Mouse (Mus musculus) embryonic facial prominence, embryonic 14.5 days (tissue): ENCODE data around the gene Acsl1. TPM values are rescaled to one million over a fixed set of nuclear protein-coding genes. Genes with fewer than 3 reads are reported as not detected.

Experiments used
- ATAC-seq: fragments of 200-750 bp; cut with Nextera tagmentation; 2 replicates; pipeline ENCODE4 v1.8.0; 2017; ENCODE audit warnings: low read depth, moderate number of reproducible peaks, moderate TSS enrichment
- DNase-seq: peaks from one replicate; pipeline ENCODE4 v3.0.0-alpha.2; 2015; ENCODE audit warnings: low spot score
- H3K27ac ChIP-seq: fragments of 300-500 bp; sonication (generic); replicated peaks from 2 replicates; pipeline ENCODE4 v1.5.1; 2014; ENCODE audit warnings: low read depth, mild to moderate bottlenecking, low read length, moderate library complexity
- H3K27me3 ChIP-seq: fragments of 300-500 bp; sonication (generic); replicated peaks from 2 replicates; pipeline ENCODE4 v1.6.1; 2014; ENCODE audit warnings: low read length; ENCODE audit not compliant: control insufficient read depth, insufficient read depth
- H3K36me3 ChIP-seq: fragments of 300-500 bp; sonication (generic); 2 replicates; pipeline ENCODE4 v1.6.1; 2014; ENCODE audit warnings: low read length, mixed read lengths; ENCODE audit not compliant: control insufficient read depth, insufficient read depth
- H3K4me1 ChIP-seq: fragments of 300-500 bp; sonication (generic); 2 replicates; pipeline ENCODE4 v1.6.1; 2014; ENCODE audit warnings: antibody characterized with exemption, low read length; ENCODE audit not compliant: control insufficient read depth, insufficient read depth
- H3K4me2 ChIP-seq: fragments of 300-500 bp; sonication (generic); 2 replicates; pipeline ENCODE4 v1.6.1; 2014; ENCODE audit warnings: low read depth, mild to moderate bottlenecking, low read length, moderate library complexity, mixed read lengths
- H3K4me3 ChIP-seq: fragments of 300-500 bp; sonication (generic); 2 replicates; pipeline ENCODE4 v1.5.1; 2014; ENCODE audit warnings: low read depth, mild to moderate bottlenecking, low read length
- H3K9ac ChIP-seq: fragments of 300-500 bp; sonication (generic); 2 replicates; pipeline ENCODE4 v1.6.1; 2014; ENCODE audit warnings: low read depth, mild to moderate bottlenecking, low read length, moderate library complexity, mixed read lengths
- H3K9me3 ChIP-seq: fragments of 300-500 bp; sonication (generic); 2 replicates; pipeline ENCODE4 v1.6.1; 2016; ENCODE audit warnings: low read length; ENCODE audit not compliant: control insufficient read depth
- WGBS: fragments of 180-500 bp; shearing (Covaris S2); extraction: QIAGEN DNeasy Blood & Tissue Kit; methylation state at CpG from one replicate; pipeline ENCODE4 v1.1.7; 2014; 5-methylcytosine and 5-hydroxymethylcytosine counted together
- polyA plus RNA-seq: library from polyadenylated mRNA; unstranded; fragments of >200 nt; fragmentation: Nextera tagmentation; extraction: Ambion mirVana; gene quantifications from 2 replicates; pipeline ENCODE4 v1.2.1, GENCODE M21; 2014

Acsl1 gene
- polyA plus RNA-seq, 1 experiment from 2014 or later: 33.9 TPM

DNA sequence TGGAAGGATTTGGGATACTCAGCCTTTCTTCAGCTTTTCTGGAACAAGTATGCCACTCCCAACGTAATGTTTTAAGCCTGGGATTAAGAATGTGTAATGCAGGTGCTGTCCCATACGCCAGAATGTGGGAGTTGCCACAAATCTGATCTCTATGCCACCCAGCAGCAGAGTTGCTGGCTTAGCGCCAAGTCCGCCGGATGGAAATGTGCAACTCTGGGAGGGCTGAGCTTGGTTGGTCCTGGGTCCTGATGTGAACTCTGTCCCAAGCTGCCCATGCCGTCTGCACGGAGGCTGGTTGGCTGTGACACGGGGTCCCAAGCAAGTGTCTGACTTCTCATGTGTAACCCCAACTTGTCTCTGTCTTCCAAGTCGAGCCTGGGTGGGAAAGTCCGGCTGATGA, 56.0 kb downstream of the Acsl1 start:
- peak; percentile 85; the same call in 1 of the 2 replicates for ATAC-seq
- peak; percentile 71 for DNase-seq
- no peak overlapping the region for H3K4me3 ChIP-seq
- H3K36me3 ChIP-seq: peaks cover 16% of the 10 kb centered on the region; the same call in 1 of the 2 replicates
- 0 out of 2 replicates have a peak, but pooled peaks cover 5% of the 10 kb centered on the region for H3K4me1 ChIP-seq
- no peaks in the 10 kb centered on the region for H3K27me3 ChIP-seq
- no peak overlapping the region for H3K4me2 ChIP-seq
- WGBS: 56% methylated on average over 10 of the region's 10 CpGs
- no peaks in the 10 kb centered on the region for H3K9me3 ChIP-seq
- H3K27ac ChIP-seq: no peak overlapping the region
- no peak overlapping the region for H3K9ac ChIP-seq

DNA sequence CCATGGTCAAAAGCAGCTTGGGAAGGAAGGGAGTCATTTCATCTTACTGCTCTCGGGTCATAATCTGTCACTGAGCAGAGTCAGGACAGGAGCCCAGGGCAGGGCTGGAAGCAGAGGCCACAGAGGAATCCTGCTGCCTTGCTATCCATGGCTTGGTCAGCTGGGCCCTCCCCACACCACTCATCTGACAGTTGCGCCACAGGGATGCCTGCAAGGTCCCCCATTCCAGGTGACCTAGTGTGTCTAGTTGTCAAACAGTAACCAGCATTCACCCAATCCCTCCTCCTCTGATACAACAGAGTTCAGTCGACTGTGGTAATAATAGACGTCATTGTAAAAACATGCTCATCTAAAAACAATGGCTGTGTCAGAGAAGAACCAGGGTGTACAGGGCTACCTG, 58.7 kb downstream of the Acsl1 start:
- Histone ChIP-seq H3K9ac (no peak overlapping the region), H3K27ac (no peak overlapping the region), H3K36me3 (peaks cover 33% of the 10 kb centered on the region), H3K4me2 (no peak overlapping the region), H3K27me3 (no peaks in the 10 kb centered on the region), H3K4me1 (0 out of 2 replicates have a peak, but pooled peaks cover 5% of the 10 kb centered on the region), H3K9me3 (no peaks in the 10 kb centered on the region), H3K4me3 (no peak overlapping the region)
- DNase-seq: no peak
- 73% methylated on average over 4 of the region's 4 CpGs for WGBS
- no peak for ATAC-seq

- 28% methylated on average over 4 of the region's 4 CpGs for WGBS
- H3K4me3 ChIP-seq: no peak overlapping the region
Observed at GRCm38 (mm10) chr8:46530541-46530940, 59.7 kb downstream of the Acsl1 start.

DNA sequence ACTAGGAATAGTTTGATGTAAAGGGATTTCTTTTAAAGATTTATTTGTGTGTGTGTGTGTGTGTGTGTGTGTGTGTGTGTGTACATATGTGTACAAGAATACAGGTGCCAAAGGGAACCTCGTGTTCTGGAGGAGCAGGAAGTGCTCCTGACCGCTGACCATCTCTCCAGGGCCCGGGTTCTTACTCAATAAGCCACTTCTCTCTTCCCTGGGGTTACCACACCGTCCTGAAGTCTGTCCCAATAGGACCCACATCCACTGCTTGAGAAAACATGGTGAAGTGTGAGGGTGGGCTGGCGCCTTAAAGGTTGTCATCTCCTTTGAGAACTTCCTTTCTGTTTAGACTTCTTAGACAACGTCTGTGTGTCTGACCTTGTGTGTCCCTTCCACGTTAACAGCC, 63.1 kb downstream of the Acsl1 start:
- Histone ChIP-seq H3K4me2 (no peak overlapping the region), H3K9ac (no peak overlapping the region), H3K4me3 (no peak overlapping the region), H3K4me1 (no peaks in the 10 kb centered on the region), H3K36me3 (peaks cover 35% of the 10 kb centered on the region), H3K9me3 (no peaks in the 10 kb centered on the region), H3K27ac (no peak overlapping the region), H3K27me3 (no peaks in the 10 kb centered on the region)
- ATAC-seq (no peak), DNase-seq (no peak)
- WGBS: 84% methylated on average over 7 of the region's 7 CpGs

More at GRCm38 (mm10) chr8:46530541-46530940, 59.7 kb downstream of the Acsl1 start:
- Histone ChIP-seq H3K27ac (no peak overlapping the region), H3K36me3 (peaks cover 36% of the 10 kb centered on the region), H3K27me3 (no peaks in the 10 kb centered on the region), H3K9ac (no peak overlapping the region), H3K4me2 (no peak overlapping the region), H3K4me1 (0 out of 2 replicates have a peak, but pooled peaks cover 5% of the 10 kb centered on the region), H3K9me3 (no peaks in the 10 kb centered on the region)
- DNase-seq (no peak), ATAC-seq (no peak)

DNA sequence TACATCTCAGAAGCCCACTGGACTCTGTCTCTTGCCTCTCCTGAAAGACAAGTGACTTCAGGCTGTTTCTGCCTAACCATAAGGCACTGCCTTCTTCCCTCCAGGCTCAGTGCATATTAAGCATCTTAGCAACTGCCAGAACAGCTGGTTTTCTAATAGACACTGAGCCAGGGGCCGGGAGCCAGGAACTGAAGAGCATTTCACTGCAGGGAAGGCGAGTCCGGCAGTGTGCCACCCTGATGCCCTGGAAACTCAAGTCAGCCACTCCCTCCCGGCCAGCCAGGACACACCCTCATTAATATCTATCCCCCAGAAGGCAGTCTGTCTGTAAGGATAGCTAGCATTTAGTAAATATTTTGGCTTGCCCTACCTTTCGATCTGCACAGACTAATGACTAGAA, 68.9 kb downstream of the Acsl1 start:
- Histone ChIP-seq H3K4me2 (0 out of 2 replicates have a peak overlapping the region, but pooled peaks have one; percentile 15), H3K4me3 (no peak overlapping the region), H3K4me1 (peaks cover 17% of the 10 kb centered on the region), H3K27me3 (no peaks in the 10 kb centered on the region), H3K9me3 (no peaks in the 10 kb centered on the region), H3K27ac (no peak overlapping the region), H3K9ac (0 out of 2 replicates have a peak overlapping the region, but pooled peaks have one; percentile 30), H3K36me3 (peaks cover 6% of the 10 kb centered on the region; the same call in 1 of the 2 replicates)
- WGBS: 36% methylated on average over 5 of the region's 5 CpGs
- peak; percentile 34; the same call in 1 of the 2 replicates for ATAC-seq
- DNase-seq: peak; percentile 78

DNA sequence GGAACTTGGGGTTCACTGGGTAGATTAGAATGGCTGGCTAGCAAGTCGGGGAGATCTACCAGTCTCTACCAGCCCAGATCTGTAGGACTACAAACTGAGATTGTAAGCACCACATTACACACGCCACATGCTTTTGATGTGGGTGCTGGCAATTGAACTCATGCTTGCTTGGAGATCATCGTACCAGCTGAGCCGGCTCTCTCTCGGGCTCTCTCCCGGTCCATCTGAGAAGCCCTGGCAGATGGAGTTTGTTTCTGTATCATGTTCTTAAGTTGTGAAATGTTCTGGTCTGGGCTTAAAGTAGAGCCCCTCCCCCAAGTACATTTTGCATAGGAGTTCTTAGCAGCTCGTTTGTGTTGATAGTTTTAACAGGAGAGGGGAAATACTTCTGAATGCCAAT, 72.4 kb downstream of the Acsl1 start:
- no peaks in the 10 kb centered on the region for H3K9me3 ChIP-seq
- H3K4me2 ChIP-seq: no peak overlapping the region
- no peak overlapping the region for H3K4me3 ChIP-seq
- no peak overlapping the region for H3K27ac ChIP-seq
- no peak for ATAC-seq
- no peak overlapping the region for H3K9ac ChIP-seq
- WGBS: 54% methylated on average over 7 of the region's 7 CpGs
- peaks cover 17% of the 10 kb centered on the region for H3K4me1 ChIP-seq
- H3K27me3 ChIP-seq: no peaks in the 10 kb centered on the region
- H3K36me3 ChIP-seq: no peaks in the 10 kb centered on the region
- peak; percentile 43 for DNase-seq

GRCm38 (mm10) chr8:46543662-46544061, 72.8 kb downstream of the Acsl1 start:
- H3K4me2 ChIP-seq: no peak overlapping the region
- ATAC-seq (peak; percentile 73), DNase-seq (peak; percentile 73)
- no peak overlapping the region for H3K27ac ChIP-seq
- no peaks in the 10 kb centered on the region for H3K9me3 ChIP-seq
- no peaks in the 10 kb centered on the region for H3K36me3 ChIP-seq
- H3K27me3 ChIP-seq: no peaks in the 10 kb centered on the region
- H3K9ac ChIP-seq: no peak overlapping the region
- H3K4me1 ChIP-seq: peaks cover 17% of the 10 kb centered on the region
- 44% methylated on average over 6 of the region's 6 CpGs for WGBS
- H3K4me3 ChIP-seq: no peak overlapping the region

GRCm38 (mm10) chr8:46545854-46546253, 75.0 kb downstream of the Acsl1 start:
- Histone ChIP-seq H3K4me2 (no peak overlapping the region), H3K4me3 (no peak overlapping the region), H3K36me3 (no peaks in the 10 kb centered on the region), H3K27me3 (no peaks in the 10 kb centered on the region), H3K9me3 (no peaks in the 10 kb centered on the region), H3K4me1 (peaks cover 7% of the 10 kb centered on the region; the same call in 1 of the 2 replicates), H3K9ac (no peak overlapping the region), H3K27ac (no peak overlapping the region)
- 80% methylated on average over 5 of the region's 5 CpGs for WGBS
- no peak for DNase-seq
- no peak for ATAC-seq
